Mouse (Mus musculus) liver, embryonic 15.5 days (tissue): Measurements from ENCODE around the gene Babam2. TPM values are rescaled to one million over a fixed set of nuclear protein-coding genes. Genes with fewer than 3 reads are reported as not detected.

Experiments used
- ATAC-seq: fragments of 200-750 bp; cut with Nextera tagmentation; 2 replicates; pipeline ENCODE4 v1.8.0; 2017; ENCODE audit warnings: moderate number of reproducible peaks, mild to moderate bottlenecking, moderate library complexity; ENCODE audit not compliant: insufficient read depth
- H3K27ac ChIP-seq: fragments of 300-500 bp; sonication (generic); replicated peaks from 2 replicates; pipeline ENCODE4 v1.5.1; 2015; ENCODE audit warnings: mild to moderate bottlenecking, inconsistent platforms
- H3K27me3 ChIP-seq: fragments of 300-500 bp; sonication (generic); 2 replicates; pipeline ENCODE4 v1.6.1; 2015; ENCODE audit warnings: mild to moderate bottlenecking, inconsistent platforms
- H3K36me3 ChIP-seq: fragments of 300-500 bp; sonication (generic); replicated peaks from 2 replicates; pipeline ENCODE4 v1.6.1; 2015; ENCODE audit warnings: moderate library complexity, mild to moderate bottlenecking, inconsistent platforms
- H3K4me1 ChIP-seq: fragments of 300-500 bp; sonication (generic); replicated peaks from 2 replicates; pipeline ENCODE4 v1.6.1; 2015; ENCODE audit warnings: inconsistent platforms
- H3K4me2 ChIP-seq: fragments of 300-500 bp; sonication (generic); 2 replicates; pipeline ENCODE4 v1.6.1; 2015; ENCODE audit warnings: moderate library complexity, mild to moderate bottlenecking, inconsistent platforms
- H3K4me3 ChIP-seq: fragments of 300-500 bp; sonication (generic); replicated peaks from 2 replicates; pipeline ENCODE4 v1.5.1; 2015; ENCODE audit warnings: mild to moderate bottlenecking, inconsistent platforms
- H3K9ac ChIP-seq: fragments of 300-500 bp; sonication (generic); 2 replicates; pipeline ENCODE4 v1.6.1; 2015; ENCODE audit warnings: moderate library complexity, mild to moderate bottlenecking, inconsistent platforms
- H3K9me3 ChIP-seq: fragments of 300-500 bp; sonication (generic); replicated peaks from 2 replicates; pipeline ENCODE4 v1.6.1; 2016; ENCODE audit warnings: inconsistent platforms
- WGBS: fragments of 180-500 bp; shearing (Covaris S2); methylation state at CpG from one replicate; pipeline ENCODE4 v1.1.7; 2015; ENCODE audit warnings: mixed read lengths; ENCODE audit not compliant: insufficient replicate concordance; 5-methylcytosine and 5-hydroxymethylcytosine counted together
- polyA plus RNA-seq: library from polyadenylated mRNA; unstranded; fragments of >200 nt; fragmentation: Nextera tagmentation; extraction: Ambion mirVana; gene quantifications from 2 replicates; pipeline ENCODE4 v1.2.1, GENCODE M21; 2015

Babam2 gene
- polyA plus RNA-seq, 1 experiment from 2014 or later: 30.8 TPM

DNA sequence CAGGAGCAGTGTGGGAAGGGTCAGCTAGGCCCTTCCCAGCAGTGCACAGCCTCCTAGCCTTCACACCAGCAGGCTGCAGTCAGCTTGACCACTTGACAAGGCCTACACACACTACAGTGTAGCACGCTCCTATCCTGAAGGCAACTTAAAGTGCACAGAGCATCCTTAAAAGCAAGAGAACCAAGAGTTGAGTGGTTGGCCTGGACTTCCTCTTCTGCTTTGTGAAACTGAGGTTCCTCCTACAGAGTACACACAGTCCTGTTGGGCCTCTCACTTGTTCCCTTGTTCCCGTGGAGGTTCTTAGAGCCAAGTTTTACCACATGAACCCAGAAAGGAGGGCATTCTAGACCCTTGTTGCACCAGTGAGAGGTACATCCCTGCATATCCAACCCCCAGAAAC is 388.1 kb downstream of the Babam2 start:
- no peak overlapping the region for H3K9ac ChIP-seq
- H3K27me3 ChIP-seq: no peaks in the 10 kb centered on the region
- whole genome bisulfite sequencing: 37% methylated on average over 2 of the region's 2 CpGs
- no peaks in the 10 kb centered on the region for H3K36me3 ChIP-seq
- no peak overlapping the region for H3K27ac ChIP-seq
- ATAC-seq: no peak
- no peaks in the 10 kb centered on the region for H3K4me1 ChIP-seq
- H3K4me3 ChIP-seq: no peak overlapping the region
- no peaks in the 10 kb centered on the region for H3K9me3 ChIP-seq
- H3K4me2 ChIP-seq: no peak overlapping the region

DNA sequence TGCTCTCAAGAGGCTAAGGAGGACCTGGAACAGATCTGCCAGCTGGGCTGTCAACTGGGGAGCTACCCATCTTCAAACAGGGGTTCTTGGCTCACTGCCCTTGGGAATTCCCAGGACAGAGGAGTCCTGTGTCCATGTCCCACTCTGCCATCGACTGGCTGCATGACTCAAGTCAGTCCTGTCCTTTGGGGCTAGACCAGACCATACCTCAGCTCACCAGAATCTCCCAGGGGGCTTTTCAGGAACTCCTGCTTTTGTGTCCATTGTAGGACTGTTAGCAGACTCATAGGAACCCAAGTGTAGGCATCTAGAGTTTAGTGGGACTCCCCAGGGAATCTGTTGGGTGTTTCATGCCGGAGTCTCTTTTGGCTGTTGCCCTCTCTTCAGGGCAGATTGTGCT is 388.5 kb downstream of the Babam2 start:
- H3K4me3 ChIP-seq: no peak overlapping the region
- ATAC-seq: no peak
- H3K27ac ChIP-seq: no peak overlapping the region
- no peaks in the 10 kb centered on the region for H3K27me3 ChIP-seq
- H3K4me1 ChIP-seq: no peaks in the 10 kb centered on the region
- H3K4me2 ChIP-seq: no peak overlapping the region
- WGBS: 64% methylated on average over 2 of the region's 2 CpGs
- H3K9me3 ChIP-seq: no peaks in the 10 kb centered on the region
- no peaks in the 10 kb centered on the region for H3K36me3 ChIP-seq
- no peak overlapping the region for H3K9ac ChIP-seq

DNA sequence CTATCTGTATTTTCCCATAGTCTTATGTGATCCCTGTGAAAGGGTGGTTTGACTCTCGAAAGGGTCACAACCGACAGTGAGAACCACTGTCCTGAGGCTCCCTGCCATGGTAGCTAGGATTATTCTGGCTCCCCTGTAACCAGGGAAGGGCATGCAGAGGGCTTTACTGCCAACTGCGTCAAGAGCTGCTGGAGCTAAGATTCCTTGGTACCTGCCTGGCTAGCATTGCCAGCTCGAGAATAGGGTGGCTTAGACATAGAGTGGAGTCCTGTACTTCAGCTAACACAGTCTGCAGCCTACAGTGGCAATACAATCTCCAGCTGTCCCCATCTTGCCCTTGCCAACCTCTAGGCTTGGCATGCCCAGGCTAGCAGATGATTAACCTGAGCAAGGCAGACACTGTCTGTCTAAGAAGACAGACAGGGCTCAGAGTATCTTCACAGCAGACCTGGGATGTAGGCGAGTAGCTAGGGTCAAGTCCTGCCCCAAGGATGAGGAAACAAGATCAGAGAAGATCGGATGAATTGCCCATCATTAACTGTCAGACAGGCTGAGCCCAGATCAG is 389.1 kb downstream of the Babam2 start:
- no peaks in the 10 kb centered on the region for H3K36me3 ChIP-seq
- H3K9me3 ChIP-seq: no peaks in the 10 kb centered on the region
- ATAC-seq: no peak
- H3K9ac ChIP-seq: no peak overlapping the region
- H3K27ac ChIP-seq: no peak overlapping the region
- no peaks in the 10 kb centered on the region for H3K27me3 ChIP-seq
- WGBS: 66% methylated on average over 6 of the region's 6 CpGs
- no peak overlapping the region for H3K4me3 ChIP-seq
- no peak overlapping the region for H3K4me2 ChIP-seq
- no peaks in the 10 kb centered on the region for H3K4me1 ChIP-seq

DNA sequence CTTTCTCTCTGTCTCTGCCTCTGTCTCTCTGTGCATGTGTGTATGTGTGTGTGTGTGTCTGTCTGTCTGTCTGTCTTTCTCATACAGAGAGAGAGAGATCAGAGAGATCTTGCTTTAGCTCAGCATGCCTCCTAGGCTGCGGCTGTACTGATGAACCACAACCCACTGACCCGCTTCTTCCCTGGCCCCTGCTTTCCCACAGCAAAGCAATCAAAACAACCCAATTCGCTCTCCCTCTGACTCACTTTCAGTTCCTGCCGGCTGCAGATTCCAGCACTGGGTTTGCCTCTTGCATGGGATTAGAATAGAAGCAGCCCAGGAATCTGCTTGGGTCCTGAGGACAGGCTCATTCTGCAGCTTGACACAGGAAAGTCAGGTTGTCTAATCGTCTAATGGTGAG is 392.0 kb downstream of the Babam2 start:
- 36% methylated on average over 5 of the region's 5 CpGs for WGBS
- Histone ChIP-seq H3K27ac (no peak overlapping the region), H3K4me2 (no peak overlapping the region), H3K27me3 (no peaks in the 10 kb centered on the region), H3K4me3 (no peak overlapping the region), H3K36me3 (no peaks in the 10 kb centered on the region), H3K4me1 (no peaks in the 10 kb centered on the region), H3K9me3 (no peaks in the 10 kb centered on the region), H3K9ac (no peak overlapping the region)
- no peak for ATAC-seq

DNA sequence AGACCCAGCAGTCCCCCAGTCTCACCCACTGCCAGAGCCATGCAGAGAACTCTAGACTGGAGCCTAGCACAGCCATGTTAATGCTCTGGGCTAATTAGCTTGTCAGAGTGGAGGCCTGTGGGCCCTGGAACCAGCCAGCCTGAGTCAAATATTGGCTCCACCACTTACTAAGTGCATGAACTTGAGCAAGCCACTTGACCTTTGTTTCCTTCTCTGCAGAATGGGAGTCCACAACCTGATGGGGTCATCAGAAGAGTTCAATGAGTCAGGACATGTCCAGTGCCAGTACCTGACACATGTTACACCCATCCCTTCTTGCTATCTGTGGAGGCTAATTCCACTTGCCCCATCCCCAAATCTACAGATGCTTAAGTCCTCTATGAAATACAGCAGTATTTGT is 394.8 kb downstream of the Babam2 start:
- Histone ChIP-seq H3K9me3 (no peaks in the 10 kb centered on the region), H3K27me3 (no peaks in the 10 kb centered on the region), H3K9ac (no peak overlapping the region), H3K27ac (no peak overlapping the region), H3K4me1 (no peaks in the 10 kb centered on the region), H3K4me3 (no peak overlapping the region), H3K4me2 (no peak overlapping the region), H3K36me3 (no peaks in the 10 kb centered on the region)
- no peak for ATAC-seq

DNA sequence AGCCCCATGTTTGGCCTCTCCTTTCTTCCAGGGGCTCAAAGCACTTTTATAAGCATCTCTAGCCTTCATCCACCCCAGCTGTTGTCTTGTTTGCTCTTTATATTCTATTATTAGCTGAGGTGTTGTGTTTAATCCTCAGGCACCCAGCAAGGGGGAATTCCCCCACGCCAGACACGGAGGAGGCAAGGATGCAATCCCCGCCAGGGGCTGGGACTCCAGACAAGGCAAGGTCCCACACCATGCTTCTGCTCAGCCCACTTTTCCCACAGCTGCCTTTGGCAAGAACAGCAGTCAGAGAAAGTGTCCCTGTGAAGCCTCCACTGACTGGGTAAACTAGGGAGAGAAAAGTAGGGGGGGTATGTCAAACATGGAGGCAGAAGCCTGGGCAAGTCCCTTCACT is 401.2 kb downstream of the Babam2 start:
- ATAC-seq: no peak
- H3K4me2 ChIP-seq: no peak overlapping the region
- no peak overlapping the region for H3K4me3 ChIP-seq
- H3K36me3 ChIP-seq: no peaks in the 10 kb centered on the region
- 0 out of 2 replicates have a peak, but pooled peaks cover under 1% of the 10 kb centered on the region for H3K4me1 ChIP-seq
- no peaks in the 10 kb centered on the region for H3K27me3 ChIP-seq
- no peak overlapping the region for H3K9ac ChIP-seq
- H3K27ac ChIP-seq: no peak overlapping the region
- no peaks in the 10 kb centered on the region for H3K9me3 ChIP-seq
- 71% methylated on average over 3 of the region's 3 CpGs for WGBS

DNA sequence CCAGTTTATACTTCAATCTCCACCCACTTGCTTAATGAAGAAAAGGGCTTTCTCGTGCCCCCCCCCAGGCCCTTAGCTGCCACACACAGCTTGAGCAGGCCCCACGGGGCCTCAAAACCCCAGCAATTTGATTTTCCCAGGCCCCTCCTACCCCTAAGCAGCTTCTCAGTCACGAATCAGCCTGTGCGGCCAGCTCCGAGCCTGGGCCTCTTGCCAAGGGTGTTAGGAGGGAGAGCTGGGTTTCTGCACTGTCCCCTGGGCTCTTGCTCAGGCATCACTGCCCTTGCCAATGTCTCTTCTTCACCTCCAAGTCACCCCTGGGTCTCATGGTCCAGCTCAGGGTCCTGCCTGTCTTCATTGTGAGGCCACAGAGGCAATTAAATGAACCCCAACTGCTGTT is 405.0 kb downstream of the Babam2 start:
- H3K36me3 ChIP-seq: no peaks in the 10 kb centered on the region
- no peak overlapping the region for H3K4me3 ChIP-seq
- no peak overlapping the region for H3K4me2 ChIP-seq
- no peak overlapping the region for H3K27ac ChIP-seq
- H3K9me3 ChIP-seq: no peaks in the 10 kb centered on the region
- 39% methylated on average over 5 of the region's 5 CpGs for WGBS
- no peak for ATAC-seq
- no peak overlapping the region for H3K9ac ChIP-seq
- H3K27me3 ChIP-seq: no peaks in the 10 kb centered on the region
- peaks cover 3% of the 10 kb centered on the region; the same call in 1 of the 2 replicates for H3K4me1 ChIP-seq

DNA sequence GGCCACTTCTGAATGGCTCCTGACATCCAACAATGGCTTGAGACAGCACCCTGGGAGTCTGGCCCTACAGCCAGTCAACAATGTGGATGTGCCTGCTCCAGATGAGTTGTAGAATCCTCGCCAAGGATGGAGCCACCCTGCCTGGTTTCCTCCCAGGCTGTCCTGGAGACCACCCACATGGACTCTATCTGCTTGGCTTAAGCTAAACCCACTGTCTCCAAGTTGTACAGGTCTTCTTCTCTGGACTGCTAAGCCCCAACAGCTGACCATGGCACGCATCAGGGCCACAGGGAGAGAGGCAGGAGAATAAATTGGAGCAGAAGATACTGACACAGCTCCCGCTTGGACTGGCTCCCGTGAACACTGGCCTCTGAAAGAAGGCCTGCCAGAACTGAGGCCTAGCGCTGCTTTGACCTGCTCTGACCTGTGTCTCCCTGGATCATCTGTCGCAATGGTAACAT is 405.5 kb downstream of the Babam2 start:
- no peaks in the 10 kb centered on the region for H3K27me3 ChIP-seq
- no peaks in the 10 kb centered on the region for H3K9me3 ChIP-seq
- no peak overlapping the region for H3K4me2 ChIP-seq
- H3K27ac ChIP-seq: no peak overlapping the region
- peaks cover 3% of the 10 kb centered on the region; the same call in 1 of the 2 replicates for H3K4me1 ChIP-seq
- H3K4me3 ChIP-seq: no peak overlapping the region
- H3K9ac ChIP-seq: no peak overlapping the region
- WGBS: 63% methylated on average over 6 of the region's 6 CpGs
- ATAC-seq: no peak
- H3K36me3 ChIP-seq: no peaks in the 10 kb centered on the region

DNA sequence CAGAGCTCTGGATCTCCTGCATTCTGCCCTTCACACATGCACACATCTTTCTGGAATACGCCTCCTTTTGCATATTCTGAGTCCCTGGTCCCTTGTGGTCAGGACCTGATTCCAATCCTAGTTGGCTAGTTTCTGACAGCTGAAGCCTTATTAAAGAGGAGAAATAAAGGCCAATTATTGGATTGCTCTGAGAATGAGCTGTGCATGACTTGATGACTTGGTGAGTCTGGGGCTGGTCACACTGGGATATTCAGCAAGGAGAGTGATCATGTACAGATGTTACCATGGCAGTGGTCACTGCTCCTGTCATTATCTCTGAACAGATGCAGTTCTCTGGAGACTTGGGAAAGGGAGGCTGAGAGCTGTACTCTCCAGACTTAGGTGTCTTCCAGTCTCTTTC is 406.1 kb downstream of the Babam2 start:
- Histone ChIP-seq H3K4me3 (no peak overlapping the region), H3K27ac (no peak overlapping the region), H3K9me3 (no peaks in the 10 kb centered on the region), H3K27me3 (no peaks in the 10 kb centered on the region), H3K4me1 (peaks cover 3% of the 10 kb centered on the region; the same call in 1 of the 2 replicates), H3K4me2 (no peak overlapping the region), H3K36me3 (no peaks in the 10 kb centered on the region), H3K9ac (no peak overlapping the region)
- WGBS: 74% methylated on average over 1 of the region's 1 CpGs
- ATAC-seq: no peak

DNA sequence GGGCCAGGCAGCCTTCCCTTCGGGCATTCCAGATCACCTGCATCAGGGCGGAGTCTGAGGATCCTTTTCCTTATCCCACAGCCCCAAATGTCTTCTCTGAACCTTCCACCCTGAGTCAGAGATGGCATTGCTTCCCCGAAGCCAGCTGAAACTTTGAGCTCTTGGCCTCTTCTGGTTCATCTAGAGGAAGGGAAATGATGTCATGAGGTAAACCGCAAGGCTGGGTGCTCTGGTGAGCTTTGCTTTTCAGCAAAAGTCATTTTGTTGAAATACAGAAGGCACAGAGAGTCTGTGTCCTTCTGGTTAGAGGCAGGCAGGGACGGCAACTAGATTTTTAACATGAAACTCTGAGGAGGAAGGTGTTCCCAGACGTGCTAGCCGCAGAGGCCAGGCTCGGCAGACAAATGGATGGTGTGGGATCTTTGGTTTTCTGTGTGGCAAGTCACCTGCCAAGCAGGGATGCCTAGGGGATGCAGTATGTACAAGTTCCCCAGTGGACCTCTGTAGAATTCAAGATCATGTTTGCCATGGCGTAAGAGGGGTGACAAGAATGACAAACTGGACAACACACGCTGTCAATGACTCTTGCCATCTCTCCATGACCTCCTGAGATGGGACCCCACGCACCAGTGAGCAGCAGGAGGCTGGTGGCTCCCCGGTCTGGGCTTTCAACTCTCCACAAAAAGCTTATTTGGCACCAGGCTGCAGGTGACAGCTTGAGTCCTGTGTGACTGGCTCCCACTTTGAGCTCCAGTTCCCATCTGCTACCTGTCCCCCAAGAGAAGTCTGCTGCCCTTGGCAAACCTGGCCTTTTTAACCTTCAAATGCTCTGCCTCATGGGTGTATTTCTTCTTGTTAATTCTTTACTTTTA is 406.9 kb downstream of the Babam2 start:
- WGBS: 30% methylated on average over 12 of the region's 12 CpGs
- Histone ChIP-seq H3K27ac (no peak overlapping the region), H3K4me2 (no peak overlapping the region), H3K9me3 (no peaks in the 10 kb centered on the region), H3K9ac (no peak overlapping the region), H3K4me1 (peaks cover 3% of the 10 kb centered on the region; the same call in 1 of the 2 replicates), H3K27me3 (no peaks in the 10 kb centered on the region), H3K36me3 (no peaks in the 10 kb centered on the region), H3K4me3 (no peak overlapping the region)
- ATAC-seq: no peak

DNA sequence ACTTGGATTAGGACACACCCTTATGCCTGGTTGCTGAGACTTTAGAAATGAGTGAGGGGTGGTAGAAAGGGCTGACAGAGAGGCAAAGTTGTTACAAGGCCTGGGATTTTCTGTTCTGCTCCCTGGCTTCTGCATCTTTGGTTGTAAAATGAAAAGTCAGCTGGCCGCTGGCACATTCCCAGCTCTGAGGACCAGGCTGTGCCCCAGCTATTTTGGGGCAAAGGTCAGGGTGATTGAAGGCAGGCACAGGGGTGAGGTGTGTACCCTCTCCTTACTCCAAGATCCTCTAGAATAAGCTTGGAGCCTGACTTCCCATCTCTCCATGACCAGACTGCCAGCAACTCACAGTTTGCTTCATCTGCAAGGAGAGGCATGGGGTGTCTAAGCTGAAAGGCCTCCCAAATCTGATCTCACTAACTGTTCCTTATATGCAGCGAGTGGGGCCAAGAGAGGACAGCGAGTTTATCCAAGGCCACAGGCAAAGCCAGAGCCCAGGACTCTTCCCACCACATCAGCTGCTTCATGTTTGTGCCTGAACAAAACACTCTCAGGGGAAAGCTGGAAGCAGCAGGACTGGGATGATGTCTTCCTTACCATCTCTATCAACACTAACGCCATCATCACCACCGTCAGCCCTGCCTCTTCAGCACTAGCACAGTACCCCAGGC is 409.1 kb downstream of the Babam2 start:
- H3K4me1 ChIP-seq: peaks cover 7% of the 10 kb centered on the region
- no peak overlapping the region for H3K9ac ChIP-seq
- no peak for ATAC-seq
- H3K27ac ChIP-seq: no peak overlapping the region
- H3K4me3 ChIP-seq: no peak overlapping the region
- no peak overlapping the region for H3K4me2 ChIP-seq
- WGBS: 62% methylated on average over 5 of the region's 5 CpGs
- no peaks in the 10 kb centered on the region for H3K27me3 ChIP-seq
- H3K9me3 ChIP-seq: no peaks in the 10 kb centered on the region
- H3K36me3 ChIP-seq: no peaks in the 10 kb centered on the region
